Mouse (Mus musculus) cerebellum, adult 2 months (tissue): ENCODE results near the gene Btd. TPM values are rescaled to one million over a fixed set of nuclear protein-coding genes. Genes with fewer than 3 reads are reported as not detected.

Source experiments
- DNase-seq, 2 experiments: peaks; one replicate each; pipeline ENCODE4 v3.0.0; 2021
- H3K27ac ChIP-seq: fragments of 200-500 bp; 2 replicates; pipeline ENCODE4 v1.5.1; 2012; ENCODE audit warnings: low read length, control low read depth, inconsistent platforms; ENCODE audit not compliant: insufficient read depth
- H3K27me3 ChIP-seq: fragments of 200-500 bp; 2 replicates; pipeline ENCODE4 v1.6.1; 2012; ENCODE audit warnings: inconsistent platforms, mild to moderate bottlenecking, low read length, moderate library complexity; ENCODE audit not compliant: control insufficient read depth, insufficient read depth
- H3K4me1 ChIP-seq: fragments of 200-500 bp; 2 replicates; pipeline ENCODE4 v1.6.1; 2011; ENCODE audit warnings: low read length; ENCODE audit not compliant: control insufficient read depth, insufficient read depth
- H3K4me3 ChIP-seq: fragments of 200-500 bp; replicated peaks from 2 replicates; pipeline ENCODE3; 2011; ENCODE audit warnings: mild to moderate bottlenecking, low read depth, low read length, control low read depth; ENCODE audit not compliant: insufficient read depth
- CTCF ChIP-seq: fragments of 200-500 bp; IDR thresholded peaks from 2 replicates; pipeline ENCODE4 v1.5.1; 2011; ENCODE audit warnings: low read depth, mild to moderate bottlenecking, control low read depth, low read length, moderate library complexity, borderline replicate concordance; ENCODE audit not compliant: insufficient read depth
- POLR2A ChIP-seq: fragments of 200-500 bp; IDR thresholded peaks from 2 replicates; pipeline ENCODE4 v1.6.1; 2011; ENCODE audit warnings: low read length, control low read depth, borderline replicate concordance; ENCODE audit not compliant: insufficient read depth
- whole genome bisulfite sequencing: fragments of 180-500 bp; shearing (Covaris S2); methylation state at CpG from one replicate; pipeline ENCODE4 v1.1.7; 2018; 5-methylcytosine and 5-hydroxymethylcytosine counted together
- polyA plus RNA-seq: library from polyadenylated mRNA; depleted of rRNA; stranded (reverse); fragments of >200 nt; gene quantifications from 2 replicates; pipeline ENCODE4 v1.2.3, GENCODE M21; 2012; rRNA removed

The Btd gene
- polyA plus RNA-seq, 1 experiment = 19.9 TPM

DNA sequence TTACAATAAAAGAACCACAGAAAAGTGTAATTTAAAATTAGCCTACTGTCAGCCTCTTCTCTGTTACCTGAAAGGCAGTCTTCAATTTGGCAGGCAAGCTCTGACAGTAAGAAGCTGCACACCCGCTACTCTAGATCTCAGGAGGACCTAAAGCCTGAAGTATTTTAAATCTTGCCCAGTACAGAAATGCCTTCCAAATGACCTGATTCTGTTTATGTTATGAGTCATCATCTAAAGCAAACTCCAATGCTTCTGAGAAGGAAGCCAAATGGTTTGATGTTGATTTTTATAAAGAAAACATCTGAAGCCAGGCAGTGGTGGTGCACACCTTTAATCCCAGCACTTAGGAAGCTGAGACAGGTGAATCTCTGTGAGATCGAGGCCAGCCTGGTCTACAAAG is 59.5 kb downstream of the Btd start:
- no peaks in the 10 kb centered on the region for H3K27me3 ChIP-seq
- TF ChIP-seq CTCF (no peak), POLR2A (no peak)
- 66% methylated on average over 2 of the region's 2 CpGs for WGBS
- H3K4me1 ChIP-seq = peaks cover 12% of the 10 kb centered on the region
- H3K27ac ChIP-seq = no peak overlapping the region
- no peak overlapping the region for H3K4me3 ChIP-seq
- DNase-seq = peak in 1 of 2 experiments; percentile 17

GRCm38 (mm10) chr14:31709343-31709742 is 68.5 kb downstream of the Btd start:
- H3K27me3 ChIP-seq = no peaks in the 10 kb centered on the region
- 77% methylated on average over 1 of the region's 1 CpGs for WGBS
- H3K4me1 ChIP-seq = no peaks in the 10 kb centered on the region
- H3K4me3 ChIP-seq = no peak overlapping the region
- DNase-seq = no peak
- H3K27ac ChIP-seq = no peak overlapping the region
- no peak for TF ChIP-seq POLR2A
- no peak for TF ChIP-seq CTCF

- no peak overlapping the region for H3K4me3 ChIP-seq
- no peaks in the 10 kb centered on the region for H3K4me1 ChIP-seq
- TF ChIP-seq CTCF = no peak
- no peak for TF ChIP-seq POLR2A
- no peak for DNase-seq
- no peak overlapping the region for H3K27ac ChIP-seq
- H3K27me3 ChIP-seq = no peaks in the 10 kb centered on the region
Measured at GRCm38 (mm10) chr14:31715669-31716068, 74.8 kb downstream of the Btd start.

DNA sequence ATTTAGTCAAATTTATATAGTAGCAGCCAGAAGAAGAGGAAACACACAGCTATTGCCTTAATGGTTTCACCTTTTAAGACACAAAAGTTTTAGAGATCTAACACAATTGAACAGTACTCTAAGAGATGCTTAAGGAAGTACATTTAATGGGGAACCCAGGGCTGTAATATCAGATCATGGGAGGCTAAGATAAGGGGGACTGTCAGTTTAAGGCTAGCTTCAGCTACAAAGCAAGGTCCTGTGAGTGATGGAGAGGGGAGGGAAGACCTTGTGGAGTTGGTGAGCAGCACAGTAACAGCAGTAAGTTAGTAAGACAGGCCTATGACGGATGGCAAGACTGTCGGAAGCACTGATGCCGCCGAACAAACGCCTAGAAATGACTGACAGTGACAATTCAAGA is 76.5 kb downstream of the Btd start:
- no peaks in the 10 kb centered on the region for H3K27me3 ChIP-seq
- H3K4me1 ChIP-seq = no peaks in the 10 kb centered on the region
- H3K4me3 ChIP-seq = no peak overlapping the region
- no peak for TF ChIP-seq CTCF
- TF ChIP-seq POLR2A = no peak
- H3K27ac ChIP-seq = no peak overlapping the region
- WGBS = 92% methylated on average over 5 of the region's 5 CpGs
- DNase-seq = no peak

Other genes with a start within 250 kb of the Btd start
- gene Sh3bp5, start 204.9 kb upstream of the Btd start, polyA plus RNA-seq = 72.9 and 77.1 TPM in 2 replicates
- gene Eaf1, start 146.6 kb upstream of the Btd start, polyA plus RNA-seq = 25.0 and 26.5 TPM in 2 replicates
- 22.8 and 23.6 TPM in 2 replicates for gene Mettl6, start 146.0 kb upstream of the Btd start, polyA plus RNA-seq
- 4.1 and 4.5 TPM in 2 replicates for gene Colq, start 49.7 kb upstream of the Btd start, polyA plus RNA-seq
- gene Gm49387, start 150 bp upstream of the Btd start, polyA plus RNA-seq = not detected in 2 replicates
- gene Hacl1, start 258 bp downstream of the Btd start, polyA plus RNA-seq = 15.9 and 19.8 TPM in 2 replicates
- 32.2 and 34.0 TPM in 2 replicates for gene Ankrd28, start 189.6 kb downstream of the Btd start, polyA plus RNA-seq